Mouse (Mus musculus) heart, adult 2 months (tissue): ENCODE measurements at regions not wholly inside any gene's neighbourhood (a gene's known extent, or its start where the extent isn't known, plus 50 kb on each side); places are given as distances from the start of the nearest gene placed in this dataset.

Source experiments
- DNase-seq, 2 experiments: peaks; one replicate each; pipeline ENCODE4 v3.0.0; 2021
- H3K27ac ChIP-seq: fragments of 200-600 bp; 2 replicates; pipeline ENCODE4 v1.8.1; 2022
- H3K27me3 ChIP-seq: fragments of 200-500 bp; 2 replicates; pipeline ENCODE4 v1.6.1; 2012; ENCODE audit warnings: mild to moderate bottlenecking, low read length, inconsistent platforms, mixed read lengths; ENCODE audit not compliant: control insufficient read depth, insufficient read depth
- H3K36me3 ChIP-seq: fragments of 200-500 bp; 2 replicates; pipeline ENCODE4 v1.6.1; 2012; ENCODE audit warnings: low read length, inconsistent platforms; ENCODE audit not compliant: control insufficient read depth, insufficient read depth
- H3K4me1 ChIP-seq: fragments of 200-500 bp; 2 replicates; pipeline ENCODE4 v1.6.1; 2011; ENCODE audit warnings: low read length; ENCODE audit not compliant: control insufficient read depth, insufficient read depth
- H3K4me3 ChIP-seq: fragments of 200-600 bp; 2 replicates; pipeline ENCODE4 v1.8.1; 2022
- H3K79me2 ChIP-seq: fragments of 200-500 bp; replicated peaks from 2 replicates; pipeline ENCODE4 v1.6.1; 2012; ENCODE audit warnings: mild to moderate bottlenecking, inconsistent platforms, low read length, moderate library complexity, mixed read lengths; ENCODE audit not compliant: control insufficient read depth, insufficient read depth
- H3K9ac ChIP-seq: fragments of 200-500 bp; 2 replicates; pipeline ENCODE4 v1.6.1; 2012; ENCODE audit warnings: low read depth, mild to moderate bottlenecking, control low read depth, inconsistent platforms, low read length, mixed read lengths
- CTCF ChIP-seq: fragments of 200-600 bp; IDR thresholded peaks from 2 replicates; pipeline ENCODE4 v1.8.1; 2022; ENCODE audit warnings: antibody characterized with exemption, mild to moderate bottlenecking, moderate library complexity
- EP300 ChIP-seq: fragments of 200-500 bp; IDR thresholded peaks from 2 replicates; pipeline ENCODE4 v1.6.1; 2011; ENCODE audit warnings: low read depth, low read length, control low read depth; ENCODE audit not compliant: insufficient read depth
- POLR2A ChIP-seq: fragments of 200-500 bp; IDR thresholded peaks from 2 replicates; pipeline ENCODE4 v1.6.1; 2011; ENCODE audit warnings: mild to moderate bottlenecking, low read depth, low read length, control low read depth; ENCODE audit not compliant: insufficient read depth
- WGBS: fragments of 180-500 bp; shearing (Covaris S2); methylation state at CpG from one replicate; pipeline ENCODE4 v1.1.7; 2018; 5-methylcytosine and 5-hydroxymethylcytosine counted together
- intact Hi-C: fragments of 180-260 bp; cut with DNase I; formaldehyde crosslinking; loops from one replicate; pipeline ENCODE4 v1.15.1; 2025

DNA sequence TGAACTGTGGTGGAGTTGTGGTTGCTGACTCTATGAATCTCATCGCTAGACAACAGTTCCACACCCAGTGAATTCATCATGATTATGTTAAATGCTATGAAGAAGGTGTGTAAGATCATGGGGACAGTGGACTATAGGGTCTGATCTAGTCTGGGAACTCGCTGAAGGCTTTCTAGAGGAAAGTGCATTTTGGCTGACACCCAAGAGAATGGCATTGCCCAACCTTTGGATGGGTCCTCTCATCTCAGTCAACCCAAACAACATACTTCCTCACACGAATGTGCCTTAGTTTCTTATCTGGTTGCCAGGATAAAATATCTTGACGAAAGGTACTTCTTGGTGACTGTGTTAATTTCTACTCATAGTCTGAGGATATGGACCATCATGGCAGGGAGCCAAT lies 112.9 kb upstream of the Ado start:
- Histone ChIP-seq H3K27ac (no peak overlapping the region), H3K36me3 (no peaks in the 10 kb centered on the region), H3K4me3 (no peak overlapping the region), H3K4me1 (no peaks in the 10 kb centered on the region), H3K9ac (no peak overlapping the region), H3K27me3 (no peaks in the 10 kb centered on the region), H3K79me2 (no peaks in the 10 kb centered on the region)
- TF ChIP-seq POLR2A (no peak), EP300 (no peak), CTCF (no peak)
- no peak for DNase-seq
- WGBS: 76% methylated on average over 4 of the region's 4 CpGs
- intact Hi-C loops: no loop called here

- no peak for TF ChIP-seq EP300
- TF ChIP-seq POLR2A: no peak
- no peak for TF ChIP-seq CTCF
- Histone ChIP-seq H3K27me3 (no peaks in the 10 kb centered on the region), H3K27ac (no peak overlapping the region), H3K36me3 (no peaks in the 10 kb centered on the region), H3K4me1 (no peaks in the 10 kb centered on the region), H3K4me3 (no peak overlapping the region), H3K79me2 (no peaks in the 10 kb centered on the region), H3K9ac (no peak overlapping the region)
- 69% methylated on average over 4 of the region's 4 CpGs for WGBS
- intact Hi-C loops: no loop called here
- DNase-seq: no peak
Measured at GRCm38 (mm10) chr10:67658005-67658545, 109.3 kb upstream of the Ado start.

GRCm38 (mm10) chr10:67657305-67657704 lies 108.5 kb upstream of the Ado start:
- no peaks in the 10 kb centered on the region for H3K27me3 ChIP-seq
- intact Hi-C loops: no loop called here
- H3K79me2 ChIP-seq: no peaks in the 10 kb centered on the region
- H3K27ac ChIP-seq: no peak overlapping the region
- TF ChIP-seq CTCF: no peak
- no peak for TF ChIP-seq POLR2A
- TF ChIP-seq EP300: no peak
- no peaks in the 10 kb centered on the region for H3K4me1 ChIP-seq
- no peak overlapping the region for H3K9ac ChIP-seq
- H3K4me3 ChIP-seq: no peak overlapping the region
- 39% methylated on average over 2 of the region's 2 CpGs for WGBS
- no peak for DNase-seq
- H3K36me3 ChIP-seq: no peaks in the 10 kb centered on the region

DNA sequence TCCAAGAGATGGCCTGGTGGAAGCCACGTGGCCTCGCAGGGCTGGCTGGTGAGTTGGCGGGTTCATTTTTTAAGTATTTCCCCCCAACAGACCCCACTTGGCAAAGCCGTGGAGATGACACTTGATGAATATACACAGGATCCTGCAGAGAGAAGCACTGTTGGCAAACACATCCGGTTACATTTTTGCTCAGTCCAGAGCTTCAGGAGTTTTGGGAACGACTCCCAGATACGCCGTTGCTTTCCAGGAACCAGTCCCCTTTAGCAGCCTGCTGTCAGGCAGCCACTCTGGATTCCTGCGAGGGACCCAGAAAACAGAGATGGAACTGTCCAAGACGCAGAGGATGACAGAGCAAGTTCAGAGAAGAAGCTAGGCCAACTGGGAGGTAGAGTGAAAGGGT lies 105.8 kb upstream of the Ado start:
- H3K4me3 ChIP-seq: no peak overlapping the region
- H3K79me2 ChIP-seq: no peaks in the 10 kb centered on the region
- intact Hi-C loops: no loop called here
- DNase-seq: no peak
- H3K27ac ChIP-seq: no peak overlapping the region
- H3K27me3 ChIP-seq: no peaks in the 10 kb centered on the region
- no peaks in the 10 kb centered on the region for H3K36me3 ChIP-seq
- no peak for TF ChIP-seq CTCF
- TF ChIP-seq EP300: no peak
- TF ChIP-seq POLR2A: no peak
- no peak overlapping the region for H3K9ac ChIP-seq
- 65% methylated on average over 10 of the region's 10 CpGs for WGBS
- no peaks in the 10 kb centered on the region for H3K4me1 ChIP-seq

DNA sequence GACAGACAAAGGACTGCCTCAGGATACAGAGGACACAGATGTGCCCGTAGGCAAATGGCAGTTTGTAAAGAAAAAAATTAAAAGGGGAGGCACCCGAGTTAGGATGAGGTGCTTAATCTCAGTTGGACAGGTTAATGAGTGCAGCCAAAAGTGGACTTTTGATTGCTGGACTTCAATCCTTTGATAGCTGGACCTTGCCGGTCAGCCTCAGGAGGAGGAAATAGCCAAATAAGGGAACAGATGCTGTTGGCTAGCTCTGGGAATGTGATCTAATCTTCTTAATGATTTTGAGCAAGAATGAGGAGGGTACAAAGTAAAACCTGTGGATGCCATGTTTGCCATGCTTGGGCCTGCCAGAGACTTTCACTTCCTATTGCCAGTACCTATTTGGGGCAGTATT lies 103.5 kb upstream of the Ado start:
- intact Hi-C loops: no loop called here
- peaks cover 3% of the 10 kb centered on the region for H3K4me1 ChIP-seq

DNA sequence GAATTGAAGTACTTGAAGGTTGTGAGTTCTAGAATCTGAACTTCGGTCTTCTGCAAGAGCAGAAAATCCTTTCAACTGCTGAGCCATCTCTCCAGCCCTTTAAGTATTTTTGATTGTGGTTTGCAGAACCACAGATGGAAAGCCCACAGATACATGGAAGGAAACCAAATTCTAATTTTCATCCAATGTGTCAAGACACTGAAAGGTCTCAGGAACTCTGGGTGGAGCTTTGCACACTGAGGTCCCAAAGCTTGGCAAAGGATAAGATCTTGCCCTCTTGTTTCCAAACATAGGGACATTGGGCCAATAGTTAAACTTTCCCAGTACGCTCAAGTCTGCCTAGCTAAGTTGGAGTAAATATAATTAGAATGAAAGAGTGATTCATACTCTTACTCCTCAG lies 102.6 kb upstream of the Ado start:
- Histone ChIP-seq H3K27me3 (no peaks in the 10 kb centered on the region), H3K9ac (no peak overlapping the region), H3K27ac (no peak overlapping the region), H3K79me2 (no peaks in the 10 kb centered on the region), H3K4me1 (peaks cover 3% of the 10 kb centered on the region), H3K4me3 (no peak overlapping the region), H3K36me3 (no peaks in the 10 kb centered on the region)
- no peak for DNase-seq
- intact Hi-C loops: no loop called here
- no peak for TF ChIP-seq CTCF
- TF ChIP-seq EP300: no peak
- TF ChIP-seq POLR2A: no peak
- WGBS: 87% methylated on average over 2 of the region's 2 CpGs

More for the DNA sequence above, 103.5 kb upstream of the Ado start:
- 59% methylated on average over 3 of the region's 3 CpGs for whole genome bisulfite sequencing
- H3K79me2 ChIP-seq: no peaks in the 10 kb centered on the region
- no peak for TF ChIP-seq CTCF
- TF ChIP-seq POLR2A: no peak
- TF ChIP-seq EP300: no peak
- no peak overlapping the region for H3K4me3 ChIP-seq
- H3K9ac ChIP-seq: no peak overlapping the region
- no peak for DNase-seq
- no peak overlapping the region for H3K27ac ChIP-seq
- no peaks in the 10 kb centered on the region for H3K36me3 ChIP-seq
- no peaks in the 10 kb centered on the region for H3K27me3 ChIP-seq
